Mouse (Mus musculus) heart, postnatal 0 days (tissue): ENCODE measurements around the gene Rho.
A peak's percentile ranks its signal among the peaks of the same experiment; 100 is the strongest.

ENCODE experiments used
- CTCF ChIP-seq: IDR thresholded peaks from 2 replicates; pipeline ENCODE4 v1.5.1; 2016; ENCODE audit warnings: antibody characterized with exemption, control low read depth, low read depth
- EP300 ChIP-seq: IDR thresholded peaks from 2 replicates; pipeline ENCODE4 v1.6.1; 2016; ENCODE audit warnings: antibody characterized with exemption, low read depth

DNA sequence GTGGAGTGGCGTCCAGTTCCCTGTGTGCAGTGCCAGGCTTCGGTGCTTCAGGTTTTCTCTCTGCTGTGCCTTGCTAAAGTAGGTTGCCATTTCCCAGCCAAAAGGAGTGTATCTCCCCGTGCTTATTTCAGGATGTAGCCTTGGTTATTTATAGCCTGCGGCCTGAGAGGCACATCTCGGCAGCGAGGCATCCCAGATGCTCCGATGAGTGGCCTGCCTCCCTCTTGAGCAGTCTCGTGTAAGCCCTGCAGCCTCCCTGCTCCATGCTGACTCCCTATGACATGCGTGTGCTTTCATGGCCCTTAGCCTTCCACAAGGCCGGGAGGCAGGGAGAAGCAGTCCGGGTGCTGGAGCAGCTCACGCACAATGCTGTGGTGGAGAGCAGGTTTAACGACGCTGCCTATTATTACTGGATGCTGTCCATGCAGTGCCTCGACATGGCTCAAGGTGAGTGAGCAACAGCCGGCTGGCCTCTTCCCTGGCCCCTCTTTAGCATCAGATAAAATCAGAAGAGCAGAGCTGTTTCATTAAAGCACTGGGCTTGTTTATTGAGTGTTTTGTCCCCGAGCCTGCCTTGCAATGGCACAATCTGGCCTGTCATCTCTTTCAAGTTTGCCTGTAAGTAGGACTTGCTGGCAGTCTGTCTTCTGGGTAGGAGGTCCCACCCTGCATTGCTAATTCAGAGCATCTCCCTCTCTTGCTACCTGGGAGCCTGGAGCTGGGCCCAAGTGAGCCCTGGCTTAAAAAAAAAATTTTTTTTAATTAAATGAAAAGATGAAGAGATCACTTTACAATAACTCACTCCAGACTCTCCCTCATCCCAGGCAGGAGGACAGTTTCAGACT, 15.7 kb upstream of the Rho start:
- 0 out of 2 replicates have a peak, but pooled peaks have one; percentile 3 for TF ChIP-seq CTCF
- no peak for TF ChIP-seq EP300
